In the genomic region with DNA sequence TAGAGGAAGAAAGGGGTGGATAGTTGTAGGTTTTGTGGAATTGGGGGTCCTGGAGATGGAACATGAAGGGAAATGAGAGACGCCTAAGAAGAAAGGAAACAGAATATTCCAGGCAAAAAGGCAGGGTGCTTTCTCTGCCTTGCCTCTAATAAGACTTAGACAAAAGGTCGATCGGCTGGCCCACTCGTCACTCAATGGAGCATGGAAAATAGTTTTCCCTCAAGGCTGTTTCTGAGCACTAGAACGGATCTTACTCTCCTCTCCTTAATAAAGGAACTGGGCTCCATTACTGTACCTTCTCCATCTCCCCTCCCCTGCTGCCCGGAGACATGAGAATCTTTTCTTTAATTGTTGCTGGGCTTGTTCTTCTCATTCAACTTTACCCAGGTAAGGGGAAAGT, we compare ENCODE assay signal across 22 mouse cellular contexts. TPM values are rescaled to one million over a fixed set of nuclear protein-coding genes. Genes with fewer than 3 reads are reported as not detected.
DNase-seq lines count a peak whose midpoint lies in the region; ATAC-seq lines count a peak whose summit lies in the region.
"Had no signal": no experiment of that assay in that cellular context is flagged by ENCODE, and none has a peak within 500 bp of the region (broad histone marks: within the 10 kb centered on the region; RNA-seq: fewer than 3 reads in every experiment).

A gene (plus strand): TSS at position 301 of the 400 bp plus-strand sequence.

- no peak within 1 kb of the TSS for H3K27ac ChIP-seq in kidney, embryonic 15.5 days
- H3K27ac ChIP-seq in kidney, embryonic 16.5 days (ENCODE audit: low read length): no peak within 1 kb of the TSS
- H3K27ac ChIP-seq in forebrain, embryonic 12.5 days: no peak within 1 kb of the TSS
- H3K27ac ChIP-seq: embryonic facial prominence, embryonic 10.5 days; embryonic facial prominence, embryonic 12.5 days had no signal

- peak; percentile 13 for DNase-seq in retina, embryonic 14.5 days (ENCODE audit: low spot score)
- DNase-seq in retina, postnatal 1 day: peak; percentile 17
- DNase-seq: adrenal gland, adult 2 months; adrenal gland, postnatal 10 days; adrenal gland, postnatal 25 days; cerebellum, adult 11 months; cerebellum, adult 18-20 months; cerebellum, adult 9-10 months; cerebellum, postnatal 10 days; cerebellum, postnatal 25 days had no signal

- no peak within 1 kb of the TSS for H3K4me3 ChIP-seq in kidney, embryonic 15.5 days (replicated peaks)
- no peak within 1 kb of the TSS for H3K4me3 ChIP-seq in kidney, embryonic 16.5 days (ENCODE audit: low read length)
- H3K4me3 ChIP-seq in forebrain, embryonic 12.5 days (replicated peaks): no peak within 1 kb of the TSS
- H3K4me3 ChIP-seq: embryonic facial prominence, embryonic 10.5 days; embryonic facial prominence, embryonic 12.5 days had no signal

- H3K9ac ChIP-seq in kidney, embryonic 15.5 days: no peak within 1 kb of the TSS
- H3K9ac ChIP-seq in kidney, embryonic 16.5 days (replicated peaks; ENCODE audit: low read length): no peak within 1 kb of the TSS
- no peak within 1 kb of the TSS for H3K9ac ChIP-seq in forebrain, embryonic 12.5 days
- H3K9ac ChIP-seq: embryonic facial prominence, embryonic 12.5 days had no signal

- 0 out of 2 replicates have a peak within 1 kb of the TSS, but pooled peaks have one; percentile 12 for H3K4me2 ChIP-seq in kidney, embryonic 15.5 days
- H3K4me2 ChIP-seq in kidney, embryonic 16.5 days (replicated peaks; ENCODE audit: low read depth, low read length): no peak within 1 kb of the TSS
- H3K4me2 ChIP-seq in forebrain, embryonic 12.5 days: no peak within 1 kb of the TSS
- H3K4me2 ChIP-seq: embryonic facial prominence, embryonic 12.5 days had no signal

- H3K27me3 ChIP-seq in kidney, embryonic 15.5 days: no peaks in the 10 kb centered on the region
- no peaks in the 10 kb centered on the region for H3K27me3 ChIP-seq in kidney, embryonic 16.5 days (ENCODE audit: insufficient read depth, low read length)
- no peaks in the 10 kb centered on the region for H3K27me3 ChIP-seq in forebrain, embryonic 12.5 days
- H3K27me3 ChIP-seq: embryonic facial prominence, embryonic 12.5 days had no signal

- no peak for ATAC-seq in kidney, embryonic 15.5 days (replicated peaks; ENCODE audit: low FRiP score)
- ATAC-seq in kidney, embryonic 16.5 days (ENCODE audit: low FRiP score, low TSS enrichment): no peak
- ATAC-seq in forebrain, embryonic 12.5 days (ENCODE audit: low FRiP score): no peak
- ATAC-seq: forebrain, embryonic 14.5 days; forebrain, embryonic 16.5 days had no signal

- 0 out of 2 replicates have a peak, but pooled peaks cover 2% of the 10 kb centered on the region for H3K4me1 ChIP-seq in kidney, embryonic 15.5 days
- H3K4me1 ChIP-seq in kidney, embryonic 16.5 days (ENCODE audit: insufficient read depth, low read length): no peaks in the 10 kb centered on the region
- no peaks in the 10 kb centered on the region for H3K4me1 ChIP-seq in forebrain, embryonic 12.5 days
- H3K4me1 ChIP-seq: embryonic facial prominence, embryonic 10.5 days; embryonic facial prominence, embryonic 12.5 days had no signal

- H3K9me3 ChIP-seq in kidney, embryonic 15.5 days (replicated peaks): no peaks in the 10 kb centered on the region
- no peaks in the 10 kb centered on the region for H3K9me3 ChIP-seq in kidney, embryonic 16.5 days (ENCODE audit: low read length)
- no peaks in the 10 kb centered on the region for H3K9me3 ChIP-seq in forebrain, embryonic 12.5 days
- H3K9me3 ChIP-seq: embryonic facial prominence, embryonic 10.5 days; embryonic facial prominence, embryonic 12.5 days had no signal

- H3K36me3 ChIP-seq in kidney, embryonic 15.5 days: no peaks in the 10 kb centered on the region
- no peaks in the 10 kb centered on the region for H3K36me3 ChIP-seq in kidney, embryonic 16.5 days (ENCODE audit: insufficient read depth, low read length)
- no peaks in the 10 kb centered on the region for H3K36me3 ChIP-seq in forebrain, embryonic 12.5 days (replicated peaks)
- H3K36me3 ChIP-seq: embryonic facial prominence, embryonic 10.5 days; embryonic facial prominence, embryonic 12.5 days had no signal

- 78% methylated on average over 6 of the region's 6 CpGs for WGBS in kidney, embryonic 15.5 days
- 67% methylated on average over 6 of the region's 6 CpGs for WGBS in kidney, embryonic 16.5 days
- 81% methylated on average over 6 of the region's 6 CpGs for WGBS in forebrain, embryonic 12.5 days

RNA-seq across cellular contexts. Expression of the gene that starts here (rescaled TPM):
- not detected in 2 replicates for polyA plus RNA-seq in kidney, embryonic 15.5 days (2015; fragmentation: Nextera tagmentation; extraction: Ambion mirVana)
- polyA plus RNA-seq in kidney, embryonic 16.5 days (2015; fragmentation: Nextera tagmentation; extraction: Ambion mirVana): not detected in 2 replicates
- not detected in 2 replicates for polyA plus RNA-seq in forebrain, embryonic 12.5 days (2016; fragmentation: Nextera tagmentation; extraction: Ambion mirVana)
- polyA plus RNA-seq: adrenal gland, adult 2 months; brain, embryonic 14.5 days; C2C12; cortical plate, adult 2 months; embryonic facial prominence, embryonic 10.5 days; embryonic facial prominence, embryonic 12.5 days; embryonic facial prominence, embryonic 14.5 days; forebrain, embryonic 11.5 days; forebrain, embryonic 14.5 days; forebrain, embryonic 16.5 days had no signal
